Mouse (Mus musculus): ENCODE results near the gene Xlr3b. TPM values are rescaled to one million over a fixed set of nuclear protein-coding genes. Genes with fewer than 3 reads are reported as not detected.

The Xlr3b gene
- polyA plus RNA-seq (2014; fragmentation: Illumina TruSeq; extraction: RNeasy Lipid Tissue Mini Kit (QIAGEN cat#74804); ENCODE audit: low read depth, low replicate concordance), result 1.2 TPM

DNA sequence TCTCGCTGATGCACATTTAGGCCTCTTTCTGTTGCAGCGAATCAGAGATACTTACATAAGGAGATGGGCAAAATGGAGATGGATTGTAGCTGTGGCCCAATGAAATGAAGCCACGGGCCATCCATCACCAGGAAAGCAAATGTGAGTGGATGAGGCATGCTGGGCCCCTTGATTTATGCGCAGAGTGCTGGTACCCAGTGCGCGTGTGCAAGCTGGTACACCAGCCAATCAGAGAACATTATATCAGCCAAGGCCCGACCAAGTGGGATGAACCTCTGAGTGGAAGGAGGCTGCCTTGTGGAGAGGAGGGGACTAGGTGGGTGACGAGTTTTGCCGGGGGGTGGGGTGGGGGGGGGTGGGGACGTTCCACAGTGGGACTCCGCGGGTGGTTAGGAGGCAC is at the start of gene Xlr3b:
Xlr3b (plus strand) TSS at position 274 of the 400 bp plus-strand sequence.

DNA sequence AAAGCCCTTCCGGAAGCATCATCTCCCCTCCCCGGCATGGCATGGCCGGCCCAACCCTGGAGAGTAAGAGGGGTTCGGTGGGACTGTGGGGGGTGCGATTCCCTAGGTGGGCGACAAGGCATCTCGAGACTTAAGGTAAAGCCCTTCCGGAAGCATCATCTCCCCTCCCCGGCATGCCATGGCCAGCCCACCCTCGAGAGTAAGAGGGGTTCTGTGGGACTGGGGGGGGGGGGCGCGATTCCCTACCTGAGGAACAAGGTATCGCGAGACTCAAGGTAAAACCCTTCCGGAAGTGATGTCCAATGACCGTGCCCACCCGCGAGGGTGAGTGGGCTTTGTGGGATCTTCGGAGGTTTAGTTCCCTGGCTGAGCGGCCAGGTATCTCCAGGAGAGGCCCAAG is 43.5 kb upstream of the Xlr3b start, which contains the start of gene Xlr5b:
Xlr5b (plus strand) TSS at position 301 of the 400 bp plus-strand sequence.

DNA sequence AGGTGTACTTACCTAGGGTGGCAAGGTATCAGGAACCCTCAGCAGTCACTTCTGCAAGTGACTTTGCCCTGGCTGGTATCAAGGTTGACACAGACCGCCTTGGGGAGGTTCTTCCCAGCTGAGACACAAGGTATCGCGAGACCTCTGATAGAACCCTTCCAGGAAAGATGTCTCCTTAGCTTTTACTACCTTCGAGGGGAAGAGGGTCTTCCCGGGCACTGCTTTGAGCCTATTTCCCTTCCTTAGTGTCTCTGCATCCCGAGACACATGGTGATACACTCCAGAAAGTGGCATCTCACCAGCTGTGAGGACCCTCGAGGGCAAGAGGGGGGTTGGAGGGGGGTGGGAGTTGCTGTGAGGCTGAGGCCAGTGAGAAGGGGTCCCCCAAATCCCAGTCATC is 42.7 kb upstream of the Xlr3b start, which contains the start of gene DXBay18:
DXBay18 (minus strand) TSS at position 101 of the 400 bp plus-strand sequence.

DNA sequence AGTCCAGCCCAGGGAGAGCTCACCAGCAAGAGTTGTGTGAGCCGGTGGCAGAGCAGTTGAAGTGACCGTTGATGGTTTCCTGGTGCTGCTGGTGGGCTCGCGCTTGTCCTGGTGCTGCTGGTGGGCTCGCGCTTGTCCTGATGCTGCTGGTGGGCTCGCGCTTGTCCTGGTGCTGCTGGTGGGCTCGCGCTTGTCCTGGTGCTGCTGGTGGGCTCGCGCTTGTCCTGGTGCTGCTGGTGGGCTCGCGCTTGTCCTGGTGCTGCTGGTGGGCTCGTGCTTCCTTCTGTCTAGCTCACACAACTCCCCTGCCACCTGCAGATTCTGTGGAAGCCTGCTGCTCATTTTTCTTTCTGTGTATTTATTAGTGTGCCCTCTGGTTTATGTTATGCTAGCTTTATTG is 15.1 kb upstream of the Xlr3b start, which contains the start of gene Spin2d:
Spin2d (minus strand) TSS at position 101 of the 400 bp plus-strand sequence.

DNA sequence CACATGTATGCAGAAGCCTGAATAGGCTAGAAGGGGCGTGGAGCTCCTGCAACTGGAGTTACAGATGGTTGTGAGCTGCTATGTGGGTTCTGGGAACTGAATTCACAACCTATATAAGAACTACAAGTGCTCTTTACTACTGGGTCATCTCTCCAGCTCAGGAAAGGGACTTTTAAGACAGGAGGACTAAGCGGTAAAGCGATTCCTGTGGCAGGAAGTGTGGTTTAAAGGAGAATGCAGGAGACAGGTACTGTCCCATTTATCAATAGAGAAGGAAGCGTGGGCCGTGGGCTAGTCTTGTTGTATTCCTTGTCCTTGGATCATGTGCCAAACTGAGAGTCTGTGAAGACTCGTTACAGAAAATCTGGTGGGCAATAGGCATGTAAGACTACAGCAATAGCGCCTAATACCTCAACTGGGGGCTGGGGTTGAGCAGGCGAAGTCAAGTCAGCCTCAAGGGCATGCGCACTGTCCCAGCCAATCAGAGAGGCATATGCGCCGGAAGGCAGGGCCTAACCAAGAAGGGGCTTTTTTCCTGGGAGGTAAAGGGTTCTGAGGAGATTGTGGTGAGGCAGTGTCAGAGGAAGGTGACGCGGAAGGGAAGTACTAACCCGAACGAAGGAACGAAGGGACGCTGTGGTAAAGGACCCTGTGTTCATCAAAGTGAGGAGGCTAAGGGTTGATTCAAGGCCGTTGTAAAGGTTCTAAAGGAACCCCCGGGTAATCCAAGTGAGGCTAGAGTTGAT is 22.0 kb downstream of the Xlr3b start, which contains the start of gene Xlr4b:
Xlr4b (plus strand) TSS at position 515 of the 746 bp plus-strand sequence.

DNA sequence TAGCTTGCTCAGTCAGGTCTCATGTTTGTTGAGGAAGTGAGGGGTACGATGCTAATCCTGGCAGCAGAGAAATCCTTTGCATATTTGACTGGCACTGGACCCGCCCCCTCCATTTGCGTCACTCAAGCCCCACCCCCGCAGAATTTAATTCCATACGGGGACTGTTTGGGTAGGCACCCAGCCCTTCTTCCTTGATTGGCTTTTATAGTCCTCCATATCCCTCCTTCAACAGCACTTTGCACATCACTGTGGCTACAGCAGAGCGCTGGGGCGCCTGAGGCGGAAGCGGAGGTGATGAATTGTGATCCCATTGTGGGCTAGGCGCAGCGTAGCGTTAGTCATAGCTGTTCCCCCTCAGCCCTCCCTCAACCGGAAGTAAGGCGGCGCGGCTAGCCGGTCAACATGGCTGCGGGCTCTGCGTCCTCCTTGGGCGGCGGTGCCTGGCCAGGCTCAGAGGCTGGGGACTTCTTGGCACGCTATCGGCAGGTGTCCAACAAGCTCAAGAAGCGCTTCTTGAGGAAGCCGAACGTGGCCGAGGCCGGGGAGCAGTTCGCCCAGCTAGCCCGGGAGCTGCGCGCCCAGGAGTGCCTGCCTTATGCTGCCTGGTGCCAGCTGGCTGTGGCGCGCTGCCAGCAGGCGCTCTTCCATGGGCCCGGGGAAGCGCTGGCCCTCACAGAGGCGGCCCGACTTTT is 36.1 kb downstream of the Xlr3b start, which contains the start of gene F8a:
F8a (plus strand) TSS at position 378 of the 692 bp plus-strand sequence.

DNA sequence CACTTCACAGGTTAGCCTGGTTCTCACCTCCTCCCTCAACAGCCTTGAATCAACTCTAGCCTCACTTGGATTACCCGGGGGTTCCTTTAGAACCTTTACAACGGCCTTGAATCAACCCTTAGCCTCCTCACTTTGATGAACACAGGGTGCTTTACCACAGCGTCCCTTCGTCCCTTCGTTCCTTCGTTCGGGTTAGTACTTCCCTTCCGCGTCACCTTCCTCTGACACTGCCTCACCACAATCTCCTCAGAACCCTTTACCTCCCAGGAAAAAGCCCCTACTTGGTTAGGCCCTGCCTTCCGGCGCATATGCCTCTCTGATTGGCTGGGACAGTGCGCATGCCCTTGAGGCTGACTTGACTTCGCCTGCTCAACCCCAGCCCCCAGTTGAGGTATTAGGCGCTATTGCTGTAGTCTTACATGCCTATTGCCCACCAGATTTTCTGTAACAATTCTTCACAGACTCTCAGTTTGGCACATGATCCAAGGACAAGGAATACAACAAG is 50.9 kb downstream of the Xlr3b start, which contains the start of gene Xlr4c:
Xlr4c (minus strand) TSS at position 310 of the 505 bp plus-strand sequence.

Other genes starting within 250 kb of the Xlr3b start
- gene Zfp185, start 204.9 kb upstream of the Xlr3b start, polyA plus RNA-seq (2014; fragmentation: Illumina TruSeq; extraction: RNeasy Lipid Tissue Mini Kit (QIAGEN cat#74804); ENCODE audit: low read depth, low replicate concordance), result 0.66 TPM
- not detected for gene Pnma5, start 155.1 kb upstream of the Xlr3b start, polyA plus RNA-seq (2014; fragmentation: Illumina TruSeq; extraction: RNeasy Lipid Tissue Mini Kit (QIAGEN cat#74804); ENCODE audit: low read depth, low replicate concordance)
- not detected for gene Pnma3, start 127.4 kb upstream of the Xlr3b start, polyA plus RNA-seq (2014; fragmentation: Illumina TruSeq; extraction: RNeasy Lipid Tissue Mini Kit (QIAGEN cat#74804); ENCODE audit: low read depth, low replicate concordance)
- gene Xlr4a, start 109.7 kb upstream of the Xlr3b start, polyA plus RNA-seq (2014; fragmentation: Illumina TruSeq; extraction: RNeasy Lipid Tissue Mini Kit (QIAGEN cat#74804); ENCODE audit: low read depth, low replicate concordance), result 0.58 TPM
- gene Xlr3a, start 95.1 kb upstream of the Xlr3b start, polyA plus RNA-seq (2014; fragmentation: Illumina TruSeq; extraction: RNeasy Lipid Tissue Mini Kit (QIAGEN cat#74804); ENCODE audit: low read depth, low replicate concordance), result 19.4 TPM
- not detected for gene Gm14685, start 75.2 kb upstream of the Xlr3b start, polyA plus RNA-seq (2014; fragmentation: Illumina TruSeq; extraction: RNeasy Lipid Tissue Mini Kit (QIAGEN cat#74804); ENCODE audit: low read depth, low replicate concordance)
- gene Xlr5b, start 43.4 kb upstream of the Xlr3b start, polyA plus RNA-seq (2014; fragmentation: Illumina TruSeq; extraction: RNeasy Lipid Tissue Mini Kit (QIAGEN cat#74804); ENCODE audit: low read depth, low replicate concordance), result not detected
- gene DXBay18, start 42.8 kb upstream of the Xlr3b start, polyA plus RNA-seq (2014; fragmentation: Illumina TruSeq; extraction: RNeasy Lipid Tissue Mini Kit (QIAGEN cat#74804); ENCODE audit: low read depth, low replicate concordance), result not detected
- gene Spin2d, start 15.2 kb upstream of the Xlr3b start, polyA plus RNA-seq (2014; fragmentation: Illumina TruSeq; extraction: RNeasy Lipid Tissue Mini Kit (QIAGEN cat#74804); ENCODE audit: low read depth, low replicate concordance), result not detected
- gene Xlr4b, start 22.1 kb downstream of the Xlr3b start, polyA plus RNA-seq (2014; fragmentation: Illumina TruSeq; extraction: RNeasy Lipid Tissue Mini Kit (QIAGEN cat#74804); ENCODE audit: low read depth, low replicate concordance), result 1.3 TPM
- gene F8a, start 36.1 kb downstream of the Xlr3b start, polyA plus RNA-seq (2014; fragmentation: Illumina TruSeq; extraction: RNeasy Lipid Tissue Mini Kit (QIAGEN cat#74804); ENCODE audit: low read depth, low replicate concordance), result 4.0 TPM
- gene Xlr4c, start 50.9 kb downstream of the Xlr3b start, polyA plus RNA-seq (2014; fragmentation: Illumina TruSeq; extraction: RNeasy Lipid Tissue Mini Kit (QIAGEN cat#74804); ENCODE audit: low read depth, low replicate concordance), result not detected
- gene Xlr3c, start 73.2 kb downstream of the Xlr3b start, polyA plus RNA-seq (2014; fragmentation: Illumina TruSeq; extraction: RNeasy Lipid Tissue Mini Kit (QIAGEN cat#74804); ENCODE audit: low read depth, low replicate concordance), result not detected
- gene Xlr5a, start 100.8 kb downstream of the Xlr3b start, polyA plus RNA-seq (2014; fragmentation: Illumina TruSeq; extraction: RNeasy Lipid Tissue Mini Kit (QIAGEN cat#74804); ENCODE audit: low read depth, low replicate concordance), result not detected
- gene Xlr5c, start 100.8 kb downstream of the Xlr3b start, polyA plus RNA-seq (2014; fragmentation: Illumina TruSeq; extraction: RNeasy Lipid Tissue Mini Kit (QIAGEN cat#74804); ENCODE audit: low read depth, low replicate concordance), result not detected
- gene Gm45015, start 144.6 kb downstream of the Xlr3b start, polyA plus RNA-seq (2014; fragmentation: Illumina TruSeq; extraction: RNeasy Lipid Tissue Mini Kit (QIAGEN cat#74804); ENCODE audit: low read depth, low replicate concordance), result not detected
- gene Zfp275, start 150.4 kb downstream of the Xlr3b start, polyA plus RNA-seq (2014; fragmentation: Illumina TruSeq; extraction: RNeasy Lipid Tissue Mini Kit (QIAGEN cat#74804); ENCODE audit: low read depth, low replicate concordance), result 6.0 TPM
- gene Gm18336, start 206.5 kb downstream of the Xlr3b start, polyA plus RNA-seq (2014; fragmentation: Illumina TruSeq; extraction: RNeasy Lipid Tissue Mini Kit (QIAGEN cat#74804); ENCODE audit: low read depth, low replicate concordance), result not detected
- gene Zfp92, start 218.9 kb downstream of the Xlr3b start, polyA plus RNA-seq (2014; fragmentation: Illumina TruSeq; extraction: RNeasy Lipid Tissue Mini Kit (QIAGEN cat#74804); ENCODE audit: low read depth, low replicate concordance), result not detected
- gene Trex2, start 243.1 kb downstream of the Xlr3b start, polyA plus RNA-seq (2014; fragmentation: Illumina TruSeq; extraction: RNeasy Lipid Tissue Mini Kit (QIAGEN cat#74804); ENCODE audit: low read depth, low replicate concordance), result not detected